Mouse (Mus musculus) liver, adult 2 months (tissue): ENCODE results near the gene Vmn1r185.
"Not testable (repeated sequence)": the region's sequence is repeated elsewhere in the genome, so short reads cannot be mapped to it uniquely, and the experiment has no call there.

ENCODE experiments used
- CTCF ChIP-seq: fragments of 200-500 bp; IDR thresholded peaks from 2 replicates; pipeline ENCODE4 v1.5.1; 2011; ENCODE audit warnings: low read depth, low read length, control low read depth
- POLR2A ChIP-seq: fragments of 200-500 bp; IDR thresholded peaks from 2 replicates; pipeline ENCODE4 v1.6.1; 2011; ENCODE audit warnings: low read length, control low read depth; ENCODE audit not compliant: insufficient read depth; ENCODE audit errors: extremely low read depth

GRCm38 (mm10) chr7:26618364-26618763 lies at the start of gene Vmn1r185:
- TF ChIP-seq CTCF, POLR2A: not testable (repeated sequence)
